Mouse (Mus musculus): ENCODE measurements around the gene Emx1.

DNA sequence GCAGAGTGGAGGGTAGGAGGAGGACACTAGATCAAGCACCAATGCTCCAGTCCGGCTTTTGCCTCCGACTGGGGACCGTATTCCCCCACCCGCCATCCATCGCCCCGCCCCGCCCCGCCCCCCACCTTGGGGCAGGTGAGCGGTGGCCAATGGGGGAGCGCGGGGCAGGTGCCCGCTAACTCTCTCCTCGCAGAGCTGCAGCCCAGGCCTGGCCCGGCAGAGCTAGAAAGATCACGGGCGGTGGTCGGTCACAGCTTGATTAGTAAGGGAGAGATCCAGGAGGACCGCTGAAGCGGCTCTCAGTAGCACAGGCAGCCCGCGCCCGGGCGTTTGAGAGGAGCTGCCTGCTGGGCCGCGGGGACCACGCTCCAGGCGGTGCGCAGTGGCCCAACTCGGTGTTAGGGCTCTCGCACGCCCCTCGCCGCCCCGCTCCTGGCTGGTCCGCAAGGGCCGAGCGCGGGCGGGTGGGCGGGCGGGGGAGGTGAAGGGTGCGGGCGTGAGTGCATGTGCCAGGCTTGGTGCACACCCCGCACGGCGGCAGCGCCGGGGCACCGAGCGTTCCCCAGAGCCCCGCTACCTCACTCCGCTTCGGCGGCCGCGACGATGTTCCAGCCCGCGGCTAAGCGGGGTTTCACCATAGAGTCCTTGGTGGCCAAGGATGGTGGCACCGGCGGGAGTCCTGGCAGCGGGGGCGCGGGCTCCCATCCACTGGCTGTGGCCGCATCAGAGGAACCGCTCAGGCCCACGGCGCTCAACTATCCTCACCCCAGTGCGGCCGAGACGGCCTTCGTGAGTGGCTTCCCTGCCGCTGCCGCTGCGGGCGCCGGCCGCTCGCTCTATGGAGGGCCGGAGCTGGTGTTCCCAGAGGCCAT is at the start of gene Emx1:
- no peak for TF ChIP-seq CTCF (IDR thresholded peaks at IDR 0.05; ENCODE audit: insufficient read depth, low read length)
- no peak for TF ChIP-seq POLR2A (IDR thresholded peaks at IDR 0.05; ENCODE audit: borderline replicate concordance, extremely low read depth, low read depth, low read length)
